In genomic region chr6:136275742-136276141, GRCm38 (mm10) we compare ENCODE assay signal across 32 mouse cellular contexts. TPM values are rescaled to one million over a fixed set of nuclear protein-coding genes. Genes with fewer than 3 reads are reported as not detected.
DNase-seq lines count a peak whose midpoint lies in the region; ATAC-seq and TF ChIP-seq lines count a peak whose summit lies in the region.
"Had no signal": no experiment of that assay in that cellular context is flagged by ENCODE, and none has a peak within 500 bp of the region (broad histone marks: within the 10 kb centered on the region; RNA-seq: fewer than 3 reads in every experiment).

No protein-coding gene starts in this region.

- H3K9ac ChIP-seq in intestine, embryonic 15.5 days = no peak overlapping the region
- H3K9ac ChIP-seq in intestine, postnatal 0 days (ENCODE audit: low read depth, low read length) = no peak overlapping the region
- no peak overlapping the region for H3K9ac ChIP-seq in intestine, embryonic 16.5 days (ENCODE audit: low read depth, low read length)
- no peak overlapping the region for H3K9ac ChIP-seq in hindbrain, postnatal 0 days (replicated peaks; ENCODE audit: low read length)
- H3K9ac ChIP-seq: forebrain, embryonic 13.5 days; heart, embryonic 12.5 days; heart, embryonic 15.5 days; hindbrain, embryonic 13.5 days had no signal

- H3K36me3 ChIP-seq in intestine, embryonic 15.5 days = no peaks in the 10 kb centered on the region
- no peaks in the 10 kb centered on the region for H3K36me3 ChIP-seq in intestine, postnatal 0 days (ENCODE audit: control insufficient read depth, insufficient read depth)
- H3K36me3 ChIP-seq in intestine, embryonic 16.5 days (ENCODE audit: control insufficient read depth, insufficient read depth, low read length) = no peaks in the 10 kb centered on the region
- H3K36me3 ChIP-seq in hindbrain, postnatal 0 days (ENCODE audit: insufficient read depth, low read length) = no peaks in the 10 kb centered on the region
- H3K36me3 ChIP-seq: forebrain, embryonic 10.5 days; G1E; heart, embryonic 12.5 days; heart, embryonic 15.5 days; hindbrain, embryonic 10.5 days; hindbrain, embryonic 13.5 days had no signal

- peak; percentile 31 to 32 for DNase-seq in kidney, adult 8-10 months
- DNase-seq in kidney, postnatal 4 days = no peak
- no peak for DNase-seq in hindbrain, postnatal 0 days (ENCODE audit: low spot score)
- DNase-seq: adrenal gland, postnatal 10 days; adrenal gland, postnatal 36 days; B cell, adult 2 months; cerebellum, adult 18-20 months; cerebellum, adult 9-10 months; cerebellum, postnatal 14 days; gastrocnemius, postnatal 10 days; gastrocnemius, postnatal 36 days; heart, postnatal 10 days; heart, postnatal 36 days had no signal

- 58% methylated on average over 6 of the region's 6 CpGs for WGBS in intestine, embryonic 15.5 days
- 36% methylated on average over 6 of the region's 6 CpGs for WGBS in intestine, postnatal 0 days
- WGBS in intestine, embryonic 16.5 days = 57% methylated on average over 6 of the region's 6 CpGs
- WGBS in hindbrain, postnatal 0 days = 88% methylated on average over 6 of the region's 6 CpGs

- no peaks in the 10 kb centered on the region for H3K9me3 ChIP-seq in intestine, embryonic 15.5 days
- no peaks in the 10 kb centered on the region for H3K9me3 ChIP-seq in intestine, postnatal 0 days (ENCODE audit: control insufficient read depth)
- no peaks in the 10 kb centered on the region for H3K9me3 ChIP-seq in intestine, embryonic 16.5 days (ENCODE audit: control insufficient read depth, low read length)
- no peaks in the 10 kb centered on the region for H3K9me3 ChIP-seq in hindbrain, postnatal 0 days (ENCODE audit: low read length)
- H3K9me3 ChIP-seq: forebrain, embryonic 10.5 days; forebrain, embryonic 13.5 days; heart, embryonic 12.5 days; heart, embryonic 15.5 days; hindbrain, embryonic 10.5 days; hindbrain, embryonic 13.5 days had no signal

- H3K27me3 ChIP-seq in intestine, embryonic 15.5 days (replicated peaks) = no peaks in the 10 kb centered on the region
- no peaks in the 10 kb centered on the region for H3K27me3 ChIP-seq in intestine, postnatal 0 days (replicated peaks; ENCODE audit: control insufficient read depth, insufficient read depth, low read length)
- no peaks in the 10 kb centered on the region for H3K27me3 ChIP-seq in intestine, embryonic 16.5 days (replicated peaks; ENCODE audit: control insufficient read depth, insufficient read depth, low read length)
- H3K27me3 ChIP-seq in hindbrain, postnatal 0 days (ENCODE audit: insufficient read depth, low read length) = no peaks in the 10 kb centered on the region
- H3K27me3 ChIP-seq: CH12.LX; forebrain, embryonic 13.5 days; heart, embryonic 12.5 days; heart, embryonic 15.5 days; hindbrain, embryonic 13.5 days; Patski had no signal

- H3K4me1 ChIP-seq in intestine, embryonic 15.5 days (replicated peaks) = 0 out of 2 replicates have a peak, but pooled peaks cover 2% of the 10 kb centered on the region
- H3K4me1 ChIP-seq in intestine, postnatal 0 days (replicated peaks; ENCODE audit: control insufficient read depth, insufficient read depth, low read length) = no peaks in the 10 kb centered on the region; the same call in 1 of the 2 replicates
- no peaks in the 10 kb centered on the region for H3K4me1 ChIP-seq in intestine, embryonic 16.5 days (ENCODE audit: control insufficient read depth, insufficient read depth, low read length)
- H3K4me1 ChIP-seq in hindbrain, postnatal 0 days (ENCODE audit: insufficient read depth, low read length) = no peaks in the 10 kb centered on the region
- H3K4me1 ChIP-seq: forebrain, embryonic 10.5 days; forebrain, embryonic 13.5 days; heart, embryonic 12.5 days; heart, embryonic 15.5 days; hindbrain, embryonic 10.5 days had no signal

- H3K27ac ChIP-seq in intestine, embryonic 15.5 days = no peak overlapping the region
- no peak overlapping the region for H3K27ac ChIP-seq in intestine, postnatal 0 days (ENCODE audit: low read depth, low read length)
- H3K27ac ChIP-seq in intestine, embryonic 16.5 days (ENCODE audit: low read length) = no peak overlapping the region
- H3K27ac ChIP-seq in hindbrain, postnatal 0 days = no peak overlapping the region
- H3K27ac ChIP-seq: forebrain, embryonic 10.5 days; forebrain, embryonic 13.5 days; heart, embryonic 15.5 days; hindbrain, embryonic 10.5 days; hindbrain, embryonic 13.5 days had no signal

- no peak overlapping the region for H3K4me2 ChIP-seq in intestine, embryonic 15.5 days (replicated peaks)
- no peak overlapping the region for H3K4me2 ChIP-seq in intestine, postnatal 0 days (replicated peaks; ENCODE audit: low read depth)
- no peak overlapping the region for H3K4me2 ChIP-seq in intestine, embryonic 16.5 days (ENCODE audit: low read depth, low read length)
- H3K4me2 ChIP-seq in hindbrain, postnatal 0 days (ENCODE audit: low read depth, low read length) = no peak overlapping the region
- H3K4me2 ChIP-seq: forebrain, embryonic 13.5 days; heart, embryonic 12.5 days; heart, embryonic 15.5 days; hindbrain, embryonic 13.5 days had no signal

- peak; percentile 62 for ATAC-seq in intestine, embryonic 15.5 days
- ATAC-seq in intestine, postnatal 0 days = no peak
- ATAC-seq in intestine, embryonic 16.5 days = peak; percentile 46; the same call in 1 of the 2 replicates
- no peak for ATAC-seq in hindbrain, postnatal 0 days
- ATAC-seq: forebrain, embryonic 13.5 days; forebrain, embryonic 16.5 days; hindbrain, embryonic 16.5 days; Patski had no signal

- no peak for TF ChIP-seq CTCF in intestine, postnatal 0 days (IDR thresholded peaks at IDR 0.05; ENCODE audit: low read depth)
- no peak for TF ChIP-seq CTCF in hindbrain, postnatal 0 days (IDR thresholded peaks at IDR 0.05; ENCODE audit: low read depth)

- no peak overlapping the region for H3K4me3 ChIP-seq in intestine, embryonic 15.5 days (replicated peaks)
- H3K4me3 ChIP-seq in intestine, postnatal 0 days (ENCODE audit: low read depth, low read length) = no peak overlapping the region
- H3K4me3 ChIP-seq in intestine, embryonic 16.5 days (ENCODE audit: low read length) = no peak overlapping the region
- no peak overlapping the region for H3K4me3 ChIP-seq in hindbrain, postnatal 0 days (ENCODE audit: low read length)
- H3K4me3 ChIP-seq: forebrain, embryonic 10.5 days; forebrain, embryonic 13.5 days; heart, embryonic 12.5 days; heart, embryonic 15.5 days; hindbrain, embryonic 10.5 days; hindbrain, embryonic 13.5 days had no signal

RNA-seq across cellular contexts. Expression of gene Gm8994, which starts 51.6 kb away (rescaled TPM):
- not detected in 2 replicates for polyA plus RNA-seq in intestine, embryonic 15.5 days (2015; fragmentation: Nextera tagmentation; extraction: Ambion mirVana)
- polyA plus RNA-seq in intestine, postnatal 0 days (2015; fragmentation: Nextera tagmentation; extraction: Ambion mirVana) = not detected in 2 replicates
- not detected in 2 replicates for polyA plus RNA-seq in intestine, embryonic 16.5 days (2015; fragmentation: Nextera tagmentation; extraction: Ambion mirVana)
- total RNA-seq in hindbrain, postnatal 0 days (2014; rRNA removed) = not detected in 2 replicates
- polyA plus RNA-seq in hindbrain, postnatal 0 days (2015; fragmentation: Nextera tagmentation; extraction: Ambion mirVana) = not detected in 2 replicates
- total RNA-seq: adrenal gland, adult 18-20 months; adrenal gland, postnatal 10 days; adrenal gland, postnatal 36 days; CH12.LX; G1E; gastrocnemius, adult 18-20 months; gastrocnemius, postnatal 10 days; gastrocnemius, postnatal 36 days; granulocyte monocyte progenitor cell, adult 5-6 weeks; heart, postnatal 10 days; heart, postnatal 36 days had no signal
- polyA plus RNA-seq: embryonic facial prominence, embryonic 11.5 days; embryonic facial prominence, embryonic 14.5 days; forebrain, embryonic 10.5 days; forebrain, embryonic 13.5 days; forebrain, embryonic 16.5 days; heart, embryonic 12.5 days; heart, embryonic 15.5 days; hindbrain, embryonic 10.5 days; hindbrain, embryonic 13.5 days; hindbrain, embryonic 16.5 days had no signal

Comparison
In these comparisons a context has a peak if more than half of its experiments do, and no peak if none do; other contexts are left out.
1. ATAC-seq: peak in intestine, embryonic 15.5 days (single experiment) and intestine, embryonic 16.5 days (single experiment); none in intestine, postnatal 0 days (single experiment) and hindbrain, postnatal 0 days (single experiment).
2. DNase-seq: peak in kidney, adult 8-10 months (2 of 2); none in kidney, postnatal 4 days (0 of 2) and hindbrain, postnatal 0 days (single experiment).